Mouse (Mus musculus): ENCODE measurements around the gene Csdc2.

- TF ChIP-seq POLR2A (IDR thresholded peaks at IDR 0.05; ENCODE audit: low read depth, low read length) (no peak), CTCF (IDR thresholded peaks at IDR 0.05; ENCODE audit: borderline replicate concordance, insufficient read depth, low read length) (peak; percentile 72)
Measured at GRCm38 (mm10) chr15:81938246-81938645, 1.7 kb downstream of the Csdc2 start.

All from embryonic fibroblast, embryonic 13.5 days (primary cell).